Mouse (Mus musculus): ENCODE measurements around the gene Cacna2d4.

The Cacna2d4 gene

GRCm38 (mm10) chr6:119313096-119313495, 76.8 kb downstream of the Cacna2d4 start:
- DNase-seq: peak; percentile 32 to 57

DNA sequence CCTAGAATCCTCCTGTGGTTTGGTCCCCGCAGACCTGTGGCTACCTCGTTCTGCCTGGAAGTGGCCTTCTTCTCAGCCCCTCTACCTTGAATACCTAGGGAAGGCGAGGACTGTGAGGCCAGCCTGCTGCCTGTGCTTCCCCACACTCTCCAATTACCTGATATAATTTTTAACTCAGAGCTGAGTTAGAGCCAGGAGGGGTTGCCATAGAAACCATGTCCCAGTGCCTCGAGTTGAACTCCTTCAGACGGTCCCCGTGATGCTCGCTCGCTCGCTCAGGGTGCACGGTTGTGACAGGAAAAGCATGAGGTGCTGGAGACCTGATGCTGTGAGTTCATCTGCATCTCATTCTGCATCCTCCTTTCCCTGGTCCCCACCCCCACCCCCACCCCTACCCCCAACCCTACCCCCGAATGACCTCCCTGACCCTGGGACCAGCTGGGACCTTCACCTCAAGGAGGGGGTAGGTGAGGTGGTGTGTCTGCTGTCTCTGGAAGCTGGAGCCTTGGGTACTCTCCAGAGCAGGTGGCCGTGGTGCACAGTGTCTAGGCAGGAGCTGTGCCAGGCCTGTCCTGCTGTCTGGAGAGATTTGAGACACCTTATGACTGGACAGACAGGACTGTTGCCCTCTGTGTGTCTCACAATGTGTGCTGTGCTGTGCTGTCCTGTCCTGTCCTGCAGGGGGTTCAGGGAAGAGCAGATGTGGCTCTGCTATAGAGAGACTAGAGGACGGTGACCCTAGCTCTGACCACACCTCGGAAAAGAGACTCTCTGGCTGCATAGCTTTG, 77.5 kb downstream of the Cacna2d4 start:
- peak; percentile 49 to 65 for DNase-seq

- DNase-seq: no peak
Measured at GRCm38 (mm10) chr6:119314751-119315476, 78.6 kb downstream of the Cacna2d4 start.

DNA sequence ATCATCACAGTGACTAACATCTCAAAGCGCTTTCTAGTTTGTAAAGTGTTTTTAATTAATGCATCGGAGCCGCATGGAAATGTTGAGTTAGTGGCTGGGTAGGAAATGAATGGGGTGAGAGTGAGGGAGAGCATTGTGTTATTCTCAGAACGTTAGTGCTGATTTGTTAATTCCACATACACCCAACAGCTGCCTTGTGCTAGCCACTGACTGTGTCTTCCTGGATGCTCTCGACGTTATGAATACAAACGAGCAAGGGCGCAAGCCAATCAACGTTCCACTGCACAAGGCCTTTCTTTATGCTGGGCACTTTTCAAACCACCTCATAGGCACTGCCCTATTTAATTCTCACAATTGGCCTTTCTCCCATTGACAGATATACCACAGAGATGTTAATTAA, 82.4 kb downstream of the Cacna2d4 start:
- DNase-seq: no peak

DNA sequence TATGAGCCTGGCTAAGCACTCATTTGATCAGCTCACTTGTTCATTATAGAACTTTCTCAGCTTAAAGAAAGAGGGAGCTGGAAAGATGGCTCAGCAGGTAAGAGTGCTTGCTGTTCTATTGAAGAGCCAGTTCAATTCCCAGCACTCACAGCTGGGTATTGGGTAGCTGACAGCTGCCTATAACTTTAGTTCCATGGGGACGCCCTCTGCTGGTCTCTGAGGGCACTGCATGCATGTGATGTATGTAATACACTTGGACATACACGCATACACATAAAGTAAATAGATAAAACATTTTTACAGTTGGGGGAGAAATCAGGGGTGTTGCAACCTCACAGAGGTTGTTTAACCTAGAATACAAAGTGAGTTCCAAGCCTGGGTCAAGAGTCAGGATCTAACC, 83.0 kb downstream of the Cacna2d4 start:
- no peak for DNase-seq

GRCm38 (mm10) chr6:119320481-119320880, 84.2 kb downstream of the Cacna2d4 start:
- peak; percentile 50 to 52 for DNase-seq

DNA sequence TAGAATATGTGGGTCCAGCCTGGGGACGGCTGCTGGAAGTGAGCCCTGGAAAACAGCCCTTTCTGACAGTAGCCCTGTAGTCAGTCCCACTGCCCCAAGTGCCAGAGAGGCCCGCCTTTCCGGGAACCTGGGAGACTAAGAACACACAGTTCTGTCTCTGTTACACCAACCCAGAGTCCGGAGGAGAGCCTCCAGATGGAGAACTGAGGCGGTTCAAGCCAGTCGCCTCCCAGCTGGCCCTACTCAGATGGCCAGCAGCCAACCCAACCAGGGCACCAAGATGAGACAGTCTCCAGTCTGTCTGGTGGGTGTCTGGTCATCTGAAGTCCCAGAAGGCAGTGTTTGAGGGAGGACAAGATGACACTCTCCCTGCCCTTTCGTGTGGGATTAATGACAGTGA, 85.4 kb downstream of the Cacna2d4 start:
- DNase-seq: no peak

GRCm38 (mm10) chr6:119324776-119325175, 88.5 kb downstream of the Cacna2d4 start:
- DNase-seq: no peak

DNA sequence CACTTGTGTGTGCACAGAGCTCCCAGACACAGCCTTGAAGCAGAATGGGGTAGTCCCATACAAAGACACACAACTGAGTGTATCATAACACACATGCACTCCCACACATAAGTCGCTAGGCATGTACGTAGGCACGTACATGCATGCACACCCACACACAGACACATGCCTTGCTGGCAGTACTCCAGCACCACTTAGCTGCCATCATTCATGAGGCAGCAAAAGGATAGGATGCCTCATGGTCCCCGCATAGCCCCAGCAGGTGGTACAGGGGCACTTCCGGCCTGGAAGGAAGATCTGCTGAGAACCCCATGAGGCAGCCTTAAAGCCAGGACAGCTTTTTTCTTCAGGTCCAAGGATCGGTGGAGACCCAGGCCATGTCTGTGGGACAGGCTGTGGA, 89.7 kb downstream of the Cacna2d4 start:
- DNase-seq: no peak

- DNase-seq: no peak
Measured at GRCm38 (mm10) chr6:119326541-119326940, 90.2 kb downstream of the Cacna2d4 start.

DNA sequence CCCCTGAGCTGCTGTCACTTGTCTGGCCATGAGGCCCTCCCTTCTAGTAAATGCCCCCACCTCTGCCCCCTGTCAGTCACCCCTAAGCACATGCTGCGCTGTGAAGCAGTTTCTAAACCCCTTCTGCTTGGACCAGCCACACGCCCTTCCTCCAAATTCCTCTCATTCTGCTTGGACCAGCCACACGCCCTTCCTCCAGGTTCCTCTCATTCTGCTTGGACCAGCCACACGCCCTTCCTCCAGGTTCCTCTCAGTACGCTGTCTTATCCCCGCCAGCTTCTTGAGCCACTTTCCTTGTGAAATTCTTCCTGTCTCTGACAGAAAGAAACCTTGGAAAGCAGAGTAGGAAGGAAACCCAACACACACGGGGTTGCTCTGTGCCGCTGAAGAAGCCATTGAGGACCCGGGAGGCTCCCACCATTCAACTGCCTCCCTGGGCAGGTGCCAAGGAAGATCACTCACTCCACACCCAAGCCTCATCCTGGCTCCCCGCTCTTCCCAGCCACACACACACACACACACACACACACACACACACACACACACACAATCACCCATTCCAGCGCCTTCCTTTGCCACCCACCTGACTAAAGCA, 92.3 kb downstream of the Cacna2d4 start:
- DNase-seq: peak; percentile 51 to 66

GRCm38 (mm10) chr6:119329215-119329714, 92.9 kb downstream of the Cacna2d4 start:
- peak; percentile 78 to 91 for DNase-seq

GRCm38 (mm10) chr6:119329936-119330335, 93.6 kb downstream of the Cacna2d4 start:
- no peak for DNase-seq

DNA sequence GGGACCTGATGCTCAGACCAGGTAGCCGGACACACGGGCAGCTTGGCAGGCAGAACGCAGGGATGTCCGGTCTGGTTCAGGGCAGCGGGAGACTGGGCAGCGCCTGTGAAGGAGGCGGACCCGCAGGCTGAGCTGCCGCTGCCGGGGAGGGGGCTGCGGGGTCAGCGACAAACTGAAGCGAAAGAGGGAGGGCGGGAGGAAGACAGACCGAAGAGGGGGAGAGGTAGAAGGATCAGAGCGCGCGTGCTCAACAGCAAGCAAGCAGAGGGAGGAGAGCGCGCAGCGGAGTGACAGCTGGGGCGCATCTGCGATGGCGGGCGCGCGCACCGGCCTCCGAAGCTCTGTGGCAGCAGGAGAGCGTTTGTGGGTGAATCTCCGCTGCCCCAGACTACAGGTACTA, 94.2 kb downstream of the Cacna2d4 start, which contains the start of gene Lrtm2:
Gene Lrtm2 (minus strand): TSS at position 261 of the 400 bp plus-strand sequence.
- no peak for DNase-seq

DNA sequence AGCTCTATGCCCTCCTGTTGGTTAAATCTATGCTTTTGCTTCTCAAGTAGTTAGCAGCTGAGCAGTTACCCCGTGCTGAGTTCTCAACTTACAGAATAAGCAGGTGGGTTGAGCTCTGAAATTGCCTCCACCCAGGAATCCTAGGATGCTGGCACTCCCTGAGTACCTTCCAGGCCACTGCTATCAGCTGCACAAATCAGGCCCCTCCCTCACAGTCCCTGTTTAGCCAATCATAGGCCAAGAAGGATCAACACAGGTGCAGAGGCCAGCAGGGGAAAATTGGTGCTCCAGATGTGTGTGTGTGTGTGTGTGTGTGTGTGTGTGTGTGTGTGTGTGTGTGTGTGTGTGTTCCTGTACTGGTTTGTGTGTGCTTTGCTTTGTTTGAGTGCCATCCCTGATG, 95.8 kb downstream of the Cacna2d4 start:
- DNase-seq: peak in 1 of 2 experiments; percentile 49

- peak; percentile 16 to 62 for DNase-seq
Measured at GRCm38 (mm10) chr6:119333202-119333601, 96.9 kb downstream of the Cacna2d4 start.

DNA sequence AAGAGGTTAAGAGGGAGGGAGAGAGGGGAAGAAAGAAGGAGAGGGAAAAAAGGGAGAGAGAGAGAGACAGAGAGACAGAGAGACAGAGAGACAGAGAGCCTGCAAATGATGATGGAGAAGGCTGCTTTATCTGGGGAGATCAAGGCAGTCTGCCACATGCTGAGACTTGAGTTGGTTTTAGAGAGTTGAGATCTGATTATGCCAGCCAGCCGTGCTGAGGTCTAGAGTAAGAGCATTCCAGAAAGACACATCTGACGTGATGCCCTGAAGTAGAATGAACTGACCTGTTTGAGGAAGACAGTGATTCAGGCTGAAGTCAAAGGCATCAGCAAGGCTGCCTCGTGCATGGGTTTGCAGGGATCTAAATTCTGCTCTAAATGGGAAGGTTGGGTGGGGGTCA, 97.5 kb downstream of the Cacna2d4 start:
- DNase-seq: no peak

- DNase-seq: no peak
Measured at GRCm38 (mm10) chr6:119336124-119336523, 99.8 kb downstream of the Cacna2d4 start.

DNA sequence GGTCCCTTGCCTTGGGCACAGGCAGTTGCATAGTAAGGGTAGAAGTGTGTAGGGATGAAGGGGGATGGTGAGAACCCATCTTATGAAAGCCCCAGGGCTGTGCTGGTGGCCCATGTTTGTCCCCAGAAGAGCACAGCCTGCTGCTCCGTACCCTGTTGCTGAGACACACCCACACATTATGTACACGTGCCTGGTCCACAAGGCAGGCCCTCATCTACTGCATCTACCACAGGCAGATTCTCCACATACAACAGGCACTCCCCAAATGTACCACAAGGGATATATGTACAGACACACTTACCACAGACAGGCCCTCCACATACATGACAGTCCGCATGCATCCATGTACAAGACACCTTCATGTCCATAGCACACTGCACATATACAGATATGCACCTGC, 101.0 kb downstream of the Cacna2d4 start:
- no peak for DNase-seq

DNA sequence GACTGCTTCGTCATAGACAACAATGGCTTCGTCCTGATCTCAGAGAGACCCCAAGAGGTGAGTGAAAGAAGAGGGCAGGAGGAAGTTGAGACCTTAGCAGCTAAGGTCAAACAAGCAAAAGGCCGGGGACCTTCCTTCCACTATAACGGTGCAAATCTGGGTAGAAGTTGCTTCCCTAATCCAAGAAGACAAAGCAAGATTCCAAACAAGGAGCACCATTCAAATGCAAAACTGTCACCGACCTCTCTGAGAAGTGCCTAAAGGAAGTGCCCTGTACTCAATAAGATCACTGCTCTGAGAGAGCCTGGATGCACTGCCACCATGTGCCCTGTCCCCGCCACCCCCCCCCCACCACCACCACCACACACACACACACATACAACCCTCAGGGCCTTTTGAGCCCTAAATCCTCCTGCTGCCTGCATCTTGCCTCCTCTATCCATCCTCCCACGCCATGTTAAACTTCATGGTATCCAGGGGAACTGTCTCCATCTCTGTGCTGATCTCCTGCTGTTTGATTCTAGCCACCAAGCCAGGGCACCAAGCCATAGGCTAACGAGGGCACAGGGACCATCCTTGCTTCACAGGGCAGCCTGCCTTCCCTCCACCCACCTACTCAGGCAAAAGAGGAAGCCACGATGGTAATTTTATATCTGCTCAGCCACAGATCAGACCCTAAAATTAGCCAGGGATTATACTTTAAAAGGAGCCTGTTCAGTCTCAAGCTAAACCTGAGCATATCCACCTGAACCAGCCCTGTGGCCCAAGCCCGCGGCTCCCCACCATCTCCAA, 102.0 kb downstream of the Cacna2d4 start:
- DNase-seq: no peak

DNA sequence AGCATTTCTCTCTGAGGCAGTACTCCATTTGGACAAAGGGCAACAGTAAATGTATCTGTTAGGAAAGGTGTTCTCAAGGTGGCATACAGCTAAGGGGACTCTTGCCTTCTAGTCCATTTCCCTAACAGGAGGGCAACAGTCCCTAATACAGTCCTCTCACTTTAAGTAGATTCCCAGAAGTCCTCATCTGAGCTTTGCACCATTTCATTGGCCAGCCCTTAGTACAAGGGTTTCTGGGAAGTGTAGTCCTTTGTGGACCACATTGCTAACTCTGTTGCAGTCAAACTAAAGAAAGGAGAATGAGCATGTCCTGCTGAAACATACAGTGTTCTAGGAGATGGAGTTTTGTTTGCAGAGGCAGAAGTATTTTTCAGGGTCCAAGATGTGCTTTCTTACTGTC, 105.1 kb downstream of the Cacna2d4 start:
- DNase-seq: peak in 1 of 2 experiments; percentile 35

DNA sequence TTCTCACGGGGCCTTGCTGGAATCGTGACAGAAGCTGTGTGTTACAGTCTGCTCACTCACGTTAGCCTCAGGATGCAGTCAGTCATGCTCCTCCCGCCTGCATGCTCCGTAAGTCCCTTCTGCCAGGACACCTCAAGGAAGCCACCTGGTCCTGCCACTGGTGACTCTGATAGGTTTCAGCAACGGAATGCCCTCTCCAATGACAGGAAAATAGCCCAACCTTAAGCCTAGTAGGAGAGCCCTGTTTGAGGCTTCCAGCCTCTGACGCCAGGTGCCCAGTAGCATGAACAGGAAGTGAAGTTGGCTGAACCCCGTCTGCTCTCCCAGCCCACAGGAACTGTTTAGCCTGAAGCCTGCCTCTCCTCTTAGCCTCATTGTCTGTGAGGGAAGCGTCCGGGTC, 109.9 kb downstream of the Cacna2d4 start:
- no peak for DNase-seq

DNA sequence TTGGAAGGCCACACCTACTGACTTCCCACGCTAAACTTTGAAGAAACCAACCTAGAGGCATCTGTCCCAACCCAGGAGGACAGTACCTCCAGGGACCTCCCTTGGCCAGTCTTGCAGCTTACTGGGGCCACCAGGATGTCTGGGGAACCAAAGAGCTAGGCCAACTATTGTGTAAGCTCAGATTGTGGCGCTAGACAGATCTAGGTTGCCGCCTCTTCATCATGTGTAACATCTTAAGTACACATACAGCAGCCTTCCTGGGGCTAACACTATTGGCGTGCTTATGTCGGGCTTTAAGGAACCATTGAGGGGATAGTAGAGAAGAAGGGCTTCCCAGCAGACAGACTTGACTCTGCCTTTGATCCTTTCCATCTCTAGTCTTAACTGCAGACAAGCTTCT, 111.5 kb downstream of the Cacna2d4 start:
- DNase-seq: no peak
